Mouse (Mus musculus) limb, embryonic 11.5 days (tissue): ENCODE results near the gene Ibtk. TPM values are rescaled to one million over a fixed set of nuclear protein-coding genes. Genes with fewer than 3 reads are reported as not detected.
A peak's percentile ranks its signal among the peaks of the same experiment; 100 is the strongest.

Experiments used
- ATAC-seq: fragments of 200-750 bp; cut with Nextera tagmentation; 2 replicates; pipeline ENCODE4 v1.8.0; 2017; ENCODE audit warnings: low read depth; ENCODE audit not compliant: insufficient number of reproducible peaks, low FRiP score, low TSS enrichment
- DNase-seq: peaks from one replicate; pipeline ENCODE4 v3.0.0-alpha.2; 2015; ENCODE audit warnings: low spot score
- H3K27ac ChIP-seq: fragments of 300-500 bp; sonication (generic); replicated peaks from 2 replicates; pipeline ENCODE4 v1.5.1; 2014; ENCODE audit warnings: low read depth, mild to moderate bottlenecking, low read length
- H3K27me3 ChIP-seq: fragments of 300-500 bp; sonication (generic); 2 replicates; pipeline ENCODE4 v1.6.1; 2014; ENCODE audit warnings: mild to moderate bottlenecking, low read length, mixed read lengths; ENCODE audit not compliant: control insufficient read depth, insufficient read depth
- H3K36me3 ChIP-seq: fragments of 300-500 bp; sonication (generic); 2 replicates; pipeline ENCODE4 v1.6.1; 2014; ENCODE audit warnings: mild to moderate bottlenecking, low read length, moderate library complexity, mixed read lengths; ENCODE audit not compliant: control insufficient read depth, insufficient read depth
- H3K4me1 ChIP-seq: fragments of 300-500 bp; sonication (generic); 2 replicates; pipeline ENCODE4 v1.6.1; 2014; ENCODE audit warnings: low read length, mixed read lengths; ENCODE audit not compliant: control insufficient read depth, insufficient read depth
- H3K4me2 ChIP-seq: fragments of 300-500 bp; sonication (generic); 2 replicates; pipeline ENCODE4 v1.6.1; 2014; ENCODE audit warnings: low read depth, mild to moderate bottlenecking, moderate library complexity; ENCODE audit not compliant: severe bottlenecking
- H3K4me3 ChIP-seq: fragments of 300-500 bp; sonication (generic); 2 replicates; pipeline ENCODE4 v1.5.1; 2014; ENCODE audit warnings: low read depth, low read length
- H3K9ac ChIP-seq: fragments of 300-500 bp; sonication (generic); 2 replicates; pipeline ENCODE4 v1.6.1; 2014; ENCODE audit warnings: mild to moderate bottlenecking, low read length
- H3K9me3 ChIP-seq: fragments of 300-500 bp; sonication (generic); 2 replicates; pipeline ENCODE4 v1.6.1; 2016; ENCODE audit warnings: low read length; ENCODE audit not compliant: control insufficient read depth
- WGBS: fragments of 180-500 bp; shearing (Covaris S2); extraction: QIAGEN DNeasy Blood & Tissue Kit; methylation state at CpG from one replicate; pipeline ENCODE4 v1.1.7; 2014; 5-methylcytosine and 5-hydroxymethylcytosine counted together
- polyA plus RNA-seq: library from polyadenylated mRNA; unstranded; fragments of >200 nt; fragmentation: Nextera tagmentation; extraction: Ambion mirVana; gene quantifications from 2 replicates; pipeline ENCODE4 v1.2.1, GENCODE M21; 2014

The Ibtk gene
- polyA plus RNA-seq, 1 experiment from 2014 or later = 43.0 TPM

DNA sequence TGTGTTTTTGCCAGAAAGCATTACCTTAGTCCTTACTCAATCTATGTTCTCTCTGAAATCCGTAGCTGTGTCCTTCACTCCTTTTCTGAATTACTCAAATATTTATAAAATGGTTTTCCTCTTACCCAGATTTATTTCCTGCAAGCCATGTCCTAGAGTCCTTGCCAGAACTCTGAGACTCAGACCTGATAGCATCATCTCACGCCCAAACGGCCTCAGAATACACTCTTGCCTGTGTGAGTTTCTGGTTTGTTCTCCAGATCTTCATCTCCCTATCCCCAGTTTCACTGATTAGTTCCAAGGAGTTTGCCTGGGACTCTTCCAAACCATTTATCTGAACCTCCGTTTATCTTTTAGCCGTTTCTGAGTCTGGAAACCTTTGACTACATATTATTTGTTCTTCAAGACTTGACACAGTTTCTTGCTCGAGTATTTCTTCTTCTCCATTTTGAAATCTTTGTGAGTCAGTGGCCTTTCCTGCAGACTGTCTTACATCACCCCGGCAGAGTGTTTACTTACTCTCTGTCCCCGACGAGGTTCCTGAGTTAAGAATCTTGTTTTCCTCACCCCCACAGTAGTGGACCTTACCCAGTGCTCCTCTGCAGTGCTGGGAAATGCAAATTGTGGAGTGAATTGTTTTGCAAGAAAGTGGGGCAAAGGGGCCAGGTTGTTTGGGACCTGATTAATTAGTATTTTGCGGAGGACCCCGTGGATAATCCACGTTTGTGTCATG lies 20.1 kb upstream of the Ibtk start:
- H3K36me3 ChIP-seq = no peaks in the 10 kb centered on the region
- no peak for DNase-seq
- H3K27me3 ChIP-seq = no peaks in the 10 kb centered on the region
- no peak overlapping the region for H3K4me2 ChIP-seq
- no peaks in the 10 kb centered on the region for H3K4me1 ChIP-seq
- H3K4me3 ChIP-seq = no peak overlapping the region
- no peak overlapping the region for H3K9ac ChIP-seq
- H3K27ac ChIP-seq = no peak overlapping the region
- no peak for ATAC-seq
- H3K9me3 ChIP-seq = no peaks in the 10 kb centered on the region
- WGBS = 68% methylated on average over 12 of the region's 12 CpGs

DNA sequence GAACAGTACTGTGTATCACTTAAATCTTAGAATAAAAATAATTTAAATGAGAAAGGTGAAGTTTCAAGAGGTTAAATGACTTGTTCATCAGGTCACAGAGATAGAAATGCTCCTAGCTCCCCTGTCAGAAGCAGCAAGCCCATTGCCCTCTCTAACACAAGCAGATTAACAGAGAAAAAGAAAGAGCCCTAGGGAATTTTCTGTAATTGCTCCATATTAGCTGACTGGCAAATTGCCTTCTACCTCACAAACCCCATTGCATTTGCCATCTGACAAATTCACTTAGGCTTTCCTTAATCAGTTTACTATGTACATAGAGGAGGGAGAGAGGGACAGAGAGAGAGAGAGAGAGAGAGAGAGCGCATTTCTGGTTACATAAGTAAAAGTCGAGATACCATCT lies 18.1 kb upstream of the Ibtk start:
- no peak overlapping the region for H3K27ac ChIP-seq
- WGBS = 88% methylated on average over 2 of the region's 2 CpGs
- H3K4me2 ChIP-seq = no peak overlapping the region
- H3K9ac ChIP-seq = no peak overlapping the region
- H3K36me3 ChIP-seq = no peaks in the 10 kb centered on the region
- no peaks in the 10 kb centered on the region for H3K27me3 ChIP-seq
- DNase-seq (no peak), ATAC-seq (no peak)
- no peaks in the 10 kb centered on the region for H3K9me3 ChIP-seq
- no peaks in the 10 kb centered on the region for H3K4me1 ChIP-seq
- H3K4me3 ChIP-seq = no peak overlapping the region

DNA sequence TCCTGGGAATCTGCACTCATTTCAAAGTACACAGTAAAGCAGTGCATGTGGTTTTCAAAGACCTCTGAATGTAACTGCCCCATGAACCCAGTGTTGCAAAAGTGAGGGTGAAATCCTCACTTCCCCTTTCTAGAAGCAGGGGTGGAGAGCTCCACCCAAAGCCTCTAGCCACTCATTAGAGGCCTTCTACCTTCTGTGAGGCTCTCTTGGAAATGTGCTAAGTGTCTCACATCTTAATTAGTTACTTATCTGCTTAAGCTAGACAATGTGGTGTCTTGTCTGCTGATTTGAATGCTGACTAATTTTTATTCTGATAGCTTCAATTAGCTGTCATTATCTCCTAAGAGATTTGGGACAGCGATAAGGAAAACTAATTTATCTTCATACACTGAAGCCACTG lies 13.3 kb upstream of the Ibtk start:
- WGBS = 98% methylated on average over 1 of the region's 1 CpGs
- no peak overlapping the region for H3K9ac ChIP-seq
- H3K27me3 ChIP-seq = no peaks in the 10 kb centered on the region
- no peak overlapping the region for H3K4me2 ChIP-seq
- H3K27ac ChIP-seq = no peak overlapping the region
- DNase-seq (no peak), ATAC-seq (no peak)
- H3K36me3 ChIP-seq = no peaks in the 10 kb centered on the region
- no peaks in the 10 kb centered on the region for H3K9me3 ChIP-seq
- no peaks in the 10 kb centered on the region for H3K4me1 ChIP-seq
- H3K4me3 ChIP-seq = no peak overlapping the region

DNA sequence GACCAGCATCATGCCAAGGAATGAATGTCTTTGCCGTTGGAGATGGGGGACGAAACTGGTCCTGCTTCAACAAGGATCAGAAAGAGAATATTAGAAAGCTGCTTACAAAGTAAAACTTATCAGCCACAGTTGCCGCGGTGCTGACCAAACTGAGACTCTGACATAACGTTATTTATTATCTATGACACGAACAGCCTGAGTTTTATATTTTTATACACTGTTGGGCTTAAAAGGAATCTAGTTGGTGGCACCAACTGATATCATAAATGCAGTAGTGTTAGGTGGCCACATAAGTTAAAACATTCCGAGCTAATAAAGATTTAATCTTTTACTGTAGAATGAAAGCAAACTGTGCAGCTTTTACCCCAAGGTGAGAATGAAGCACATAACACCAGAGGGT lies 1.7 kb upstream of the Ibtk start:
- no peak overlapping the region for H3K9ac ChIP-seq
- WGBS = 93% methylated on average over 7 of the region's 7 CpGs
- no peak overlapping the region for H3K4me3 ChIP-seq
- no peak overlapping the region for H3K27ac ChIP-seq
- no peaks in the 10 kb centered on the region for H3K9me3 ChIP-seq
- H3K4me1 ChIP-seq = 0 out of 2 replicates have a peak, but pooled peaks cover 4% of the 10 kb centered on the region
- DNase-seq (no peak), ATAC-seq (no peak)
- no peaks in the 10 kb centered on the region for H3K36me3 ChIP-seq
- H3K4me2 ChIP-seq = no peak overlapping the region
- no peaks in the 10 kb centered on the region for H3K27me3 ChIP-seq

DNA sequence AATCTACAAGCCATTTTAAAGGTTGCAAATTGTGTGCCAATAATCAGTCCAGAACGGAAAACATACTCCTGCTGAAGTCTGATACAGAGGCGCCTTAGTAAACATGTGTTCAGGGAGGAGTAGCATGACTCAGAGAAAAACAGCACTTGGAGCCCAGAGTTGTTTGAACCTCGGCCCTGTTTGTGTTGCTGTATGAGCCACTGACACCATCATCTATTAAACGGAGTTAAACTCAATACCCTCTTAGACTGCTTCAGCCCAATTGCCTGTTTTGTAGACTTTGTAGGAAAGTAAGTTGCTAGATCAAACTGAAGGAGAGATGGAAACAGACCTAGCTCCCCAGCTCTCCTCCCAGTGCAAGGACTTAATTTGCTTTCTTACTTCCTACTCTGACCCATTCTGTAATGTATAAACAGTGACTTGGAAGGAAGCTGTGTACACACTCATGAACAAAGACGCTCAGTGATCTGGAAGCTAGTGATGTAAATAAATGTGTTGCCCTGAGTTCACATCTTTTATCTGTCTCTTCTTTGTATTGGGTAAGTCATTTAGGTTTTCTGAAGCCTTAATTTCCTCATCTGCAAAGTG lies 882 bp upstream of the Ibtk start:
- peak overlapping the region; percentile 83 for H3K4me3 ChIP-seq
- ATAC-seq = no peak
- no peaks in the 10 kb centered on the region for H3K9me3 ChIP-seq
- H3K4me2 ChIP-seq = peak overlapping the region; percentile 80
- H3K4me1 ChIP-seq = 0 out of 2 replicates have a peak, but pooled peaks cover 4% of the 10 kb centered on the region
- no peaks in the 10 kb centered on the region for H3K27me3 ChIP-seq
- H3K9ac ChIP-seq = peak overlapping the region; percentile 96
- no peak for DNase-seq
- 43% methylated on average over 5 of the region's 5 CpGs for WGBS
- H3K27ac ChIP-seq = peak overlapping the region; percentile 70
- H3K36me3 ChIP-seq = no peaks in the 10 kb centered on the region

DNA sequence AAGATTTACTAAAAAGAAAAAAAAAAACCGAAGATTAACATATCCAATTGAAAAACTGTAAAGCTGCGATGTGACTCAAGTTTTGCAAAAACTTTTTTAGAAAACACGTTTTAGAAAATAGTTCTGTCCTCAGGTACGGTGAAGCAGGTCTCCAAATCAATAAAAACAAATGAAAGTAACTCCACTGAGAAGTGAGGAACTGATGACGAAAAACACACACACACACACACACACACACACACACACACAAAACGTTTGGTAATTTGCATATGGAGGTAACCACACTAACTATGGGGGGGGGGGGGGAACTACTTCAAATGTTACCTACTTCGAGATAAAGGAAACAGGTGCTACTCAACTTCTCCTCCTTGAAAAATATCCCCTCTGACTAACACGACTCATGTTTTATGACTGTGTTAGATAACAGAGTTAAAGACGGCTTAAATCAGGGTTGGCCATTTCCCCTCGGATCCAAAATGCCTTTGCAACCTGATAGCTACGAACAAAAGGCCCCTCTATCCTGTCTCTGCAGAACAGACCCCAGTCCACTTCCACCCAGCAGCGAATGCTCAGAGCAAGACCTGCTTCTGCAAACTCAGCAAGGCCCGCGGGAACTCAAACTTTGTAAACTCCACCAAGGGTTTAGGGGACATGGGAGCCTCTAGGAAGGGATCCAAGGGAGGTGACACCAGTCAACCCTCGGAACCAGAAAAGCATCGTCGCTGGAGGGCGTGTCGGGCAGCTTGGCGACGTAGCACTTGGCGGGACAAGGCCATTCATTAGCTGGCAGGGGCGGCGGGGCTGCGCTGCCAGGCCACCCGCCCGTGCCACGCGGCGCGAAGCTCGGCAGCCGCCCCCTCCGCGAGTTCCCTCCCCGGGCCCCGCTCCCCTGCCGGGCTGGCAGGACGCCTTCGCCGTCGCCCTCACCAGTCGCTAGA lies 661 bp downstream of the Ibtk start:
- Histone ChIP-seq H3K27me3 (no peaks in the 10 kb centered on the region), H3K36me3 (no peaks in the 10 kb centered on the region), H3K9ac (peak overlapping the region; percentile 96), H3K4me3 (peak overlapping the region; percentile 83), H3K4me1 (0 out of 2 replicates have a peak, but pooled peaks cover 4% of the 10 kb centered on the region), H3K9me3 (no peaks in the 10 kb centered on the region), H3K4me2 (peak overlapping the region; percentile 80), H3K27ac (peak overlapping the region; percentile 96)
- WGBS = 2% methylated on average over 38 of the region's 43 CpGs
- ATAC-seq = peak; percentile 65
- DNase-seq = peak; percentile 82

DNA sequence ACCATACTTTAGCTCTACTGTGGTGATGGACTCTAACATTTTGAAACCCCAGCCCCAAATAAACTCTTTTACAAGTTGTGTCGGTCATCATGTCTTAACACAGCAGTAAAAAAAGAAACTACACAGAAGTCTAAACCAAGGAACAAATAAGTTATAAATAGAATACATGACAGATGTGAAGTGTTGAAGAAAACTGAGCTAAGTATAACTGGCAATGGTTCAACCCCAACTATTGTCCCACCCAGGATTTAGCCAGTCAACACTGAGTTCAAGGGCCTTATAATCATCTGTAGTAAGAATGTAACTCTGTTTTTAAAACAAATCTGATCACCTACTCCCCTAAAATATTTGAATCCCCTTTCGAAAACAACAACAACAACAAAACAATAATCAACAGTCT lies 3.6 kb downstream of the Ibtk start:
- Histone ChIP-seq H3K27ac (no peak overlapping the region), H3K36me3 (peaks cover 5% of the 10 kb centered on the region; the same call in 1 of the 2 replicates), H3K9me3 (no peaks in the 10 kb centered on the region), H3K4me2 (no peak overlapping the region), H3K27me3 (no peaks in the 10 kb centered on the region), H3K4me3 (no peak overlapping the region), H3K9ac (no peak overlapping the region), H3K4me1 (0 out of 2 replicates have a peak, but pooled peaks cover 4% of the 10 kb centered on the region)
- WGBS = 91% methylated on average over 2 of the region's 2 CpGs
- ATAC-seq = no peak
- DNase-seq = no peak

DNA sequence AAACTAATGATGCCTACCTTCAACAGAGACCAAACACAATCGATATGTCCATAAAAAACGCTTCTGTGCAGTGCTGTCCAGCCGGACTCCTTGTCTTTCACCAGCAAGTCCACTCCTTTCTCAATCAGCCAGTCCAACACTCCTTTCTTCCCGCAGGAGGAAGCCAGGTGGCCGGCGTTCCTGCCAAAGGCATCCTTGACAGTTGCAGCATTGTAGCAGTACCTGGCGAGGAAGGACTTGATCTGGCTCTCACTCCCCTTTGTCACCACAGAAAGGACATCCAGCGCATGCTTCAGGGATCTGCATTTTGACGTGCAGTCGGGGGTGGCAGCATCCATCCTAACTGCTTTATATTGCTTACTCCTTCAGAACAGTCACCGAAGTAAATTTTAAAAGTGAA lies 5.8 kb downstream of the Ibtk start:
- Histone ChIP-seq H3K4me1 (0 out of 2 replicates have a peak, but pooled peaks cover 2% of the 10 kb centered on the region), H3K36me3 (peaks cover 5% of the 10 kb centered on the region; the same call in 1 of the 2 replicates), H3K27me3 (no peaks in the 10 kb centered on the region), H3K27ac (no peak overlapping the region), H3K4me2 (no peak overlapping the region), H3K9me3 (no peaks in the 10 kb centered on the region), H3K9ac (no peak overlapping the region), H3K4me3 (no peak overlapping the region)
- DNase-seq (no peak), ATAC-seq (no peak)
- WGBS = 90% methylated on average over 11 of the region's 11 CpGs
